Mouse (Mus musculus): ENCODE results near the gene C77080.
A peak's percentile ranks its signal among the peaks of the same experiment; 100 is the strongest.

Gene C77080

GRCm38 (mm10) chr4:129261196-129261595 lies at the start of gene C77080:
C77080 (minus strand) TSS chr4:129261404.
- peak; percentile 59 for DNase-seq (ENCODE audit: low read depth)

- no peak for DNase-seq (ENCODE audit: low read depth)
Measured at GRCm38 (mm10) chr4:129307936-129308335, 46.7 kb upstream of the C77080 start.

GRCm38 (mm10) chr4:129304306-129304705 lies 43.1 kb upstream of the C77080 start:
- DNase-seq (ENCODE audit: low read depth): no peak

DNA sequence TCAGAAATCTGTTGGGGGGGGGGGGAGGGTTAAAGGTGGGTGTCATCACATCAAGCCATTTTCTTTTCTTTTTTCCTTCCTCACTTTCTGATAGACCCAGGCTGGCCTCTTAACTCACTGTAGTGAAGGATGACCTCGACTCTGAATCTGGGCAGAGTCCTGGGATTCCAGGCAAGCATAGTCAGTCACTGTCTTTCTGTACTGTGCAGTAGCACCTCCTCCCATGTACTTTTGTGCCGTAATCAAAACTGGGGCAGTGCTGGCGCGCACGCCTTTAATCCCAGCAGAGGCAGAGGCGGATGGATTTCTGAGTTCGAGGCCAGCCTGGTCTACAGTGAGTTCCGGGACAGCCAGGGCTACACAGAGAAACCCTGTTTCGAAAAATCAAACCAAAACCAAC lies 42.6 kb upstream of the C77080 start:
- peak; percentile 32 for DNase-seq (ENCODE audit: low read depth)

DNA sequence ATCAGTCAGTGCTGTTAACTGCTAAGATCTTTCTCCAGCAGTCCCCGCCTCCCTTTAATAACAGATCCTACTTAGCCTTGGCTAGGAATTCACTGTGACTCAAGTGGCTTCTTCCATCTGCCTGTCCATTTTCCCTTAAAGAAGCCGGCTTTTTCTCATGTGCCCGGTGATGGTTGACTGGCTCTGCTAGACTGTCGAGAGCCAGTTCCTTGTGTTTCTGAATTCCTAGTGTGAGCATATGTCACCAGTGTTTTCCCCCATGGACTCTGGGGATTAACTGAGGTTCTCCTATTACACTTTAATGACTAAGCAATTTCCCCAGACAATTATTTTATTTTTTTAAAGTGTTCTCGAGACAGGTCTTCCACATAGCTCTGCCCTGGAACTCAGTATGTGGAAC lies 42.2 kb upstream of the C77080 start:
- peak; percentile 70 for DNase-seq (ENCODE audit: low read depth)

DNA sequence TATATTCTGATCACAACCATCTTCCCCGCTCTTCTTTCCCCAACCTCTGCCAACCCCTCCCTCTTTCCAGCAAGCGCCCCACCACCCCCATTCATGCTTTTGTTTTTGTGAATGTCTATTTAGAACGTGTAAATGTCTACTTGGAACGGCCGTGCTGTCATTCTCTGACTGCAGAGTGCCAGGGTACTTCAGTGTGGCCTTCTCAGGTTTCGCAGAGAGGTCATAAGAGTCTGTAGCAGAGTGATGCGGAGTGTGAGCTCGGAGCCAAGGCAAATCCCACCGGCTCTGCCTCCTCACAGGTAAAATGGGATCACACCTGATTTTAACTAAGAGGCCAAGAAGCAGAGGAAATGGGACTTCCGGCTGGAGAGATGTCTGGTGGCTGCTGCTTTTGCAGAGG lies 37.9 kb upstream of the C77080 start:
- DNase-seq (ENCODE audit: low read depth): no peak

GRCm38 (mm10) chr4:129297724-129298123 lies 36.5 kb upstream of the C77080 start:
- peak; percentile 58 for DNase-seq (ENCODE audit: low read depth)

DNA sequence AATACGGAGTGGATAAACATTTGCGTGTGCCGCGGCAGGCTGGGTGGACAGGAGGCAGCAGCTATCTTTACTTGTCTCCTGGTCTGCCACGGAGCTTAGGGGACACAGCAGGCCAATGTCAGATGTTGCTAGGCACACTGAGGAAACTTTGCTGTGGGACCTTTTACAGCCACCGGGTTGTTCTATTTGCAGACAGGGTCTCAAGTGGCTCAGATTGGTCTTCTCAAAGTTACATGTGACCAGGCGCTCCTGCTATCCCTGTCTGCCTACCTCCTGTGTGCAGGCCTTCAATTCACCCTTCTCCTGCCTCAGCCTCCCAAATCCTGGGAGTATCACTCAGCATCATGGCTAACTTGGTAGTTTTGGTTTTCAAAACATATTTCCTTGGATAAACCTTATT lies 34.9 kb upstream of the C77080 start:
- DNase-seq (ENCODE audit: low read depth): no peak

DNA sequence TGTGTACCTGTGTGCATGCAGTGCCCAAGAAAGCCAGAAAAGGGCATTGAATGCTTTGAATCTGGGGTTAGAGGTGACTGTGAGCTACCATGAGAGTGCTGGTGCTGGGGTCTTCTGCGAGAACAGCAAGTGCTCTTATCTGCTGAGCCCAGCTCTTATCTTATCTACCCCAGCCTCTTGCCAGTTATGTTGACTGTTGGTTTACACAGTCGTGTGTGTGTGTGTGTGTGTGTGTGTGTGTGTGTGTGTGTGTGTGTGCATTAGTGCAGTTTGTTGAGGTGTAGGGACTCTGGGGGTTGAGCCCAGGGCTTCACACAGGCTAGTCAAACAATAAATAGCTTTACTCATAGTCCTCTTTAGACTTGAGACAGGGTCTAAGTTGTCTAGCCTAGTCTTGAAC lies 34.0 kb upstream of the C77080 start:
- DNase-seq (ENCODE audit: low read depth): no peak

DNA sequence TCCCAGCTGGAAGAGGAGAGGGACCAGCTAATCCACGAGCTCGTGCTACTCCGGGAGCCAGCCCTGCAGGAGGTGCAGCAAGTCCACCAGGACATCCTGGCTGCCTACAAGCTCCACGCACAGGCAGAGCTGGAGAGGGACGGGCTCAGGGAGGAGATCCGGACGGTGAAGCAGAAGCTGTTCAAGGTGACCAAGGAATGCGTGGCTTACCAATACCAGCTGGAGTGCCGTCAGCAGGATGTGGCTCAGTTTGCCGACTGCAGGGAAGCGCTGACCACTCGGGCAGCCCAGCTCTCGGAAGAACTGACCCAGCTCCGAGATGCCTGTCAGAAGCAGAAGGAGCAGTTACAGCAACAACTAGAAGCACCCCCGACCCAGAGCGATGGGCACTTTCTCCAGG lies 32.5 kb upstream of the C77080 start:
- no peak for DNase-seq (ENCODE audit: low read depth)

- no peak for DNase-seq (ENCODE audit: low read depth)
Measured at GRCm38 (mm10) chr4:129292831-129293230, 31.6 kb upstream of the C77080 start.

DNA sequence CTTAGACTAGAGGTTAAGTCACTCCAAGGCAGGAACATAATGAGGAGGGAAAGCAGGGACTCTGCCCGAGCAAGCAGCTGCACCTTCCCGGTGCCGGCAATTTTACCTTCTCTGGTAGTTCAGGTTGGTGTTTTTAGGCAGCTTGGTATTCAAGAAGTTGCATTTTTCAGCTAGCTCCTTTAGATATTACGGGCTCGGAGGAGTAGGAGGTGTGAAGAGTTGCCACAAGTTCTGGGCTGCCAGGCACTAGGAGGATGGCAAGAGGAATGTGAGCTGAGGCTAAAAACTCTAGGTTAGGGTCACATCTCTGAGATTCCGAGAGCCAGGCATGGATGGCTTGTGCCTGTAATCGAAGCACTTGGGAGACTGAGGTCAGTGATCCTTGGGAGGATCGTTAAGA lies 28.5 kb upstream of the C77080 start:
- no peak for DNase-seq (ENCODE audit: low read depth)

DNA sequence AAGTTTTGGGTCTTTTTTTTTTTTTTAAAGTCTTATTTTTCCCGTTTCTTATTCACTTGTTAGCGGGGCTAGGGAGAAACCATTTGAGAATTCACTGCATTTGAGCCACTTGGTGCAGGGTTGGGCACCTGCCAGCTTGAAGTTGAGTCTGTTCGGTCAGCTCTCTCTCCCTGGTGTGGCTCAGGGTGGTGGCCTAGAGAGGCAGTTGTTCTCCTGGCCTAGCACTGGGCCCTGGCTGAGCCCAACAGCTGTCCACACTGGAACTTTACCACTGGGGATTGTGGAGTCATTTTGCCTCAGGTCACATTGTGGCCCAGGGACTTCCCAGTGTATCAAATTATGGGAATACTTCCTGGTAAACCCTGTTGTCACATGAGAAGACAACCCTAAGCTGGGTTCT lies 26.9 kb upstream of the C77080 start:
- peak; percentile 57 for DNase-seq (ENCODE audit: low read depth)

DNA sequence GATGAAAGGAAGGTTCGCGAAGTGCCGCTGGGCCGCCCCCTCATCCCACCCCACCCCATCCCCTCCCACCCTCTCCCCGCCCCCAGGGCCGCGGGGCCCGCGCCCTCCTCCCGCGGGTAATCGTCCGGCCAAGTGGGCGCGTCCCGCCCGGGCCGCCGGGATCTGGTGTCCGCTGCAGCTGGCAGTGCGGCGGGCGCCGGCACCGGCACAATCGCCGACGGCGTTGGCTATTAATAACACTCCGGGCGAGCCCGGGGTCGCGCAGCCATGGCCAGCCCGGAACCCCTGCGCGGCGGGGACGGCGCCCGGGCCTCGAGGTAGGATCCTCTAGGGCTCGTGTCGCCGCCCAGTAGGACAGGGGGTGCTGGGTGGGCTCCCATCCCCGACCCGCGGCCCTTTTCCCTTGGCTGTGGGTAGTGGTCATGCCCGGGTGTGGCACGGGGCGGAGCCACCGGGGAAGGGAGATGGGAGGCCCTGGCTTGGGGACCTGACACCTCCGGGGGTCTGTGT lies 26.3 kb upstream of the C77080 start, which contains the start of gene Sync:
Gene Sync, plus strand, starts transcription at position 146 of the 510 bp plus-strand sequence.
- peak; percentile 38 for DNase-seq (ENCODE audit: low read depth)

GRCm38 (mm10) chr4:129286683-129287471 lies 25.7 kb upstream of the C77080 start:
- peak; percentile 78 for DNase-seq (ENCODE audit: low read depth)

- peak; percentile 77 for DNase-seq (ENCODE audit: low read depth)
Measured at GRCm38 (mm10) chr4:129286001-129286682, 24.9 kb upstream of the C77080 start.

DNA sequence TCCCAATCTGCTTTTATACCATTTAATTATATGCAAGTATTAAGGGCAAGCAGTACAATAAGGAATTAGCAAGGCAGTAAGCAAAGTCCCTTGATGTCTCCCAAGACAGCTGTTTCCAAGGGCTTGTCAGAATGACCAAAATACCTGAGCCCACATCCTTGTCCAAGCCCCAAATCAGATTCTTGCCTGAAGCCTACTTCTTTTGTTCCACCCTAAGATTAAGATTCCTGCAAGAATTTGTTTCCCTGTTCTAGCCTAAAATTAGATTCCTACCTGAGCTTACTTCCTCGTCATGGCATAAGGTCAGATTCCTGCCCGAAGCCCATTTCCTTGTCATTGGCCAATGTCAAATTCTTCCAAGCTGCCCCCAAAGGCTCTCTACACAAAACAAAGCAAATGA lies 23.5 kb upstream of the C77080 start:
- DNase-seq (ENCODE audit: low read depth): no peak

DNA sequence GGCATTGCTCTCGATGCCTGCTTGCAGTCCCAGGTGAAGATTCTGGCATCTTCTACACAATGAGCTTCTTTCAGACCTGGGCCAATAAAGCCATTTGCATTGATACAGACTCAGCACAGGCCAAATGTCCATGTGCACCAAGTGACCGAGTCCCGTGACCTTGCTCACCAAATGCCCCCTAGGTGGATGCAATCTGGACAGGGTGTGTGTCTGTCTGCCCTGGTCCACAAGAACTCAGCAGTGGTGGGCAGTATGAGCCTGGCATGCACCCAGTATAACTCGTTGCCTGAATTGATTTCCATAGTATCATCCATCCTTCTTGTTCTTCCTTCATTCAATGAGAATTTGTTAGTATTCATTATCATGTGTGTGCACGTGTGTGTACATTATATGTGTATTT lies 22.0 kb upstream of the C77080 start:
- no peak for DNase-seq (ENCODE audit: low read depth)

- DNase-seq (ENCODE audit: low read depth): no peak
Measured at GRCm38 (mm10) chr4:129282786-129283185, 21.6 kb upstream of the C77080 start.

DNA sequence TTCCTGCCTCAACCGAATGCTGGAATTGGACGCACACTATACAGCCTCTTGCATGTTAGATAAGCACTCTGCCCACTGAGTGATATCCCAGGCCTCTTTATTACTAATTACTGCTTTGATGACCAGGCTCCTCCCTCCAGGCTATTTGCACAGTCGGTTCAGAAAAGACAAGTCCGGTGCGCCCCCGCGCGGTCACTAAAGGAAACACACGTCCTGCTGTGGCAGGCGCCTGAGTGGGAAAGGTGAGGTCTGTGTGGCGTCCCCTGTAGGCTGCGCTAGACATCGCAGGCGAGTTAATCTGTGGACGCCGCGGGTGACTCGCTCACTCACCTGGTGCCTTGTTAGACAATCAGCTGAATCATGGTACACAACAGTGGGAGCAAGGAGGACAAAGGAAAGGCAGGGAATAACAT lies 15.3 kb upstream of the C77080 start:
- DNase-seq (ENCODE audit: low read depth): peak; percentile 95

DNA sequence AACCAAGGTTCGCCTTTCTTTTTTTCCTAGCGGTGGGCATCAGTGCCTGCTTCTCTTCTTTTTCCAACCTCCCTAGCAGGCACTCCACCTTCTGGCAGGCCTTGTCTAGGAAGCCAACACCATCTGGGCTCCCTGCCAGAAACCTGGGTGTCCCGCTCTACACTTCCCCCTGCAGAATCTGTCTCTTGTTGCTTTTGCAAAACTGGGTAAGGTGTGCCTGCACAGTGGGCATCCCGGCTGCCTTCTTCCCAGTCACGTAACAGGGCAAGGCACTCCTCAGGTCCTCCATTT lies 11.5 kb upstream of the C77080 start:
- peak; percentile 82 for DNase-seq (ENCODE audit: low read depth)

- no peak for DNase-seq (ENCODE audit: low read depth)
Measured at GRCm38 (mm10) chr4:129271991-129272755, 11.0 kb upstream of the C77080 start.

GRCm38 (mm10) chr4:129268698-129269097 lies 7.5 kb upstream of the C77080 start:
- peak; percentile 63 for DNase-seq (ENCODE audit: low read depth)

All from NIH3T3 (cell line).